Mouse (Mus musculus): ENCODE results near the gene Pold4. TPM values are rescaled to one million over a fixed set of nuclear protein-coding genes. Genes with fewer than 3 reads are reported as not detected.

Pold4 gene
- total and polyA plus RNA-seq, 2 experiments from 2014 or later = 20.8 to 37.7 TPM

- Histone ChIP-seq H3K4me1 (ENCODE audit: insufficient read depth, low read length) (peaks cover 10% of the 10 kb centered on the region), H3K9me3 (ENCODE audit: low read length) (no peaks in the 10 kb centered on the region), H3K4me2 (ENCODE audit: low read depth, low read length, poor library complexity, severe bottlenecking) (no peak overlapping the region), H3K27me3 (ENCODE audit: insufficient read depth, low read length) (no peaks in the 10 kb centered on the region), H3K4me3 (ENCODE audit: low read depth, low read length) (no peak overlapping the region), H3K9ac (replicated peaks; ENCODE audit: low read length, poor library complexity, severe bottlenecking) (no peak overlapping the region), H3K36me3 (ENCODE audit: insufficient read depth, low read length) (peaks cover 42% of the 10 kb centered on the region), H3K27ac (ENCODE audit: low read depth, low read length) (no peak overlapping the region)
- WGBS = 71% methylated on average over 12 of the region's 12 CpGs
- DNase-seq (ENCODE audit: low spot score) = peak; percentile 81
- TF ChIP-seq CTCF (IDR thresholded peaks at IDR 0.05) = no peak
- ATAC-seq (ENCODE audit: low FRiP score) = no peak
Measured at GRCm38 (mm10) chr19:4194776-4195650, 36.7 kb upstream of the Pold4 start.

GRCm38 (mm10) chr19:4196048-4196447 is 35.7 kb upstream of the Pold4 start:
- H3K9me3 ChIP-seq (ENCODE audit: low read length) = no peaks in the 10 kb centered on the region
- no peak for TF ChIP-seq CTCF (IDR thresholded peaks at IDR 0.05)
- H3K36me3 ChIP-seq (ENCODE audit: insufficient read depth, low read length) = peaks cover 42% of the 10 kb centered on the region
- no peak for DNase-seq (ENCODE audit: low spot score)
- H3K27me3 ChIP-seq (ENCODE audit: insufficient read depth, low read length) = no peaks in the 10 kb centered on the region
- WGBS = 73% methylated on average over 2 of the region's 2 CpGs
- H3K9ac ChIP-seq (replicated peaks; ENCODE audit: low read length, poor library complexity, severe bottlenecking) = no peak overlapping the region
- no peak for ATAC-seq (ENCODE audit: low FRiP score)
- H3K4me1 ChIP-seq (ENCODE audit: insufficient read depth, low read length) = peaks cover 16% of the 10 kb centered on the region
- H3K4me3 ChIP-seq (ENCODE audit: low read depth, low read length) = no peak overlapping the region
- H3K27ac ChIP-seq (ENCODE audit: low read depth, low read length) = no peak overlapping the region
- H3K4me2 ChIP-seq (ENCODE audit: low read depth, low read length, poor library complexity, severe bottlenecking) = no peak overlapping the region

GRCm38 (mm10) chr19:4196548-4196947 is 35.2 kb upstream of the Pold4 start:
- Histone ChIP-seq H3K36me3 (ENCODE audit: insufficient read depth, low read length) (peaks cover 42% of the 10 kb centered on the region), H3K9ac (replicated peaks; ENCODE audit: low read length, poor library complexity, severe bottlenecking) (no peak overlapping the region), H3K4me1 (ENCODE audit: insufficient read depth, low read length) (peaks cover 17% of the 10 kb centered on the region), H3K4me2 (ENCODE audit: low read depth, low read length, poor library complexity, severe bottlenecking) (no peak overlapping the region), H3K9me3 (ENCODE audit: low read length) (no peaks in the 10 kb centered on the region), H3K27me3 (ENCODE audit: insufficient read depth, low read length) (no peaks in the 10 kb centered on the region), H3K27ac (ENCODE audit: low read depth, low read length) (no peak overlapping the region), H3K4me3 (ENCODE audit: low read depth, low read length) (no peak overlapping the region)
- ATAC-seq (ENCODE audit: low FRiP score) (no peak), DNase-seq (ENCODE audit: low spot score) (no peak)
- no peak for TF ChIP-seq CTCF (IDR thresholded peaks at IDR 0.05)
- 60% methylated on average over 5 of the region's 5 CpGs for WGBS

- ATAC-seq (ENCODE audit: low FRiP score) = no peak
- peaks cover 17% of the 10 kb centered on the region for H3K4me1 ChIP-seq (ENCODE audit: insufficient read depth, low read length)
- no peak for TF ChIP-seq CTCF (IDR thresholded peaks at IDR 0.05)
- no peak for DNase-seq (ENCODE audit: low spot score)
- H3K4me2 ChIP-seq (ENCODE audit: low read depth, low read length, poor library complexity, severe bottlenecking) = no peak overlapping the region
- 67% methylated on average over 3 of the region's 3 CpGs for WGBS
- no peak overlapping the region for H3K4me3 ChIP-seq (ENCODE audit: low read depth, low read length)
- no peaks in the 10 kb centered on the region for H3K27me3 ChIP-seq (ENCODE audit: insufficient read depth, low read length)
- H3K27ac ChIP-seq (ENCODE audit: low read depth, low read length) = no peak overlapping the region
- H3K9ac ChIP-seq (replicated peaks; ENCODE audit: low read length, poor library complexity, severe bottlenecking) = no peak overlapping the region
- no peaks in the 10 kb centered on the region for H3K9me3 ChIP-seq (ENCODE audit: low read length)
- peaks cover 42% of the 10 kb centered on the region for H3K36me3 ChIP-seq (ENCODE audit: insufficient read depth, low read length)
Measured at GRCm38 (mm10) chr19:4197180-4197579, 34.5 kb upstream of the Pold4 start.

- Histone ChIP-seq H3K27ac (ENCODE audit: low read depth, low read length) (peak within 1 kb of the TSS; percentile 51), H3K9ac (replicated peaks; ENCODE audit: low read length, poor library complexity, severe bottlenecking) (peak within 1 kb of the TSS; percentile 62), H3K4me3 (ENCODE audit: low read depth, low read length) (peak within 1 kb of the TSS; percentile 47), H3K27me3 (ENCODE audit: insufficient read depth, low read length) (peaks cover 4% of the 10 kb centered on the region; the same call in 1 of the 2 replicates), H3K36me3 (ENCODE audit: insufficient read depth, low read length) (peaks cover 17% of the 10 kb centered on the region), H3K4me1 (ENCODE audit: insufficient read depth, low read length) (peaks cover 10% of the 10 kb centered on the region), H3K9me3 (ENCODE audit: low read length) (no peaks in the 10 kb centered on the region), H3K4me2 (ENCODE audit: low read depth, low read length, poor library complexity, severe bottlenecking) (peak within 1 kb of the TSS; percentile 91)
- peak; percentile 98 for DNase-seq (ENCODE audit: low spot score)
- peak; percentile 3; the same call in 1 of the 2 replicates for TF ChIP-seq CTCF (IDR thresholded peaks at IDR 0.05)
- peak; percentile 82 for ATAC-seq (ENCODE audit: low FRiP score)
- under 1% methylated on average over 34 of the region's 34 CpGs for WGBS
Measured at GRCm38 (mm10) chr19:4201291-4201909, 30.3 kb upstream of the Pold4 start, which contains the start of gene Rad9a. Gene Rad9a (minus strand): TSS chr19:4201662.

- Histone ChIP-seq H3K36me3 (ENCODE audit: insufficient read depth, low read length) (peaks cover 9% of the 10 kb centered on the region), H3K27me3 (ENCODE audit: insufficient read depth, low read length) (peaks cover 4% of the 10 kb centered on the region; the same call in 1 of the 2 replicates), H3K9me3 (ENCODE audit: low read length) (no peaks in the 10 kb centered on the region), H3K4me1 (ENCODE audit: insufficient read depth, low read length) (peaks cover 10% of the 10 kb centered on the region), H3K27ac (ENCODE audit: low read depth, low read length) (peak overlapping the region; percentile 51; the same call in 1 of the 2 replicates), H3K9ac (replicated peaks; ENCODE audit: low read length, poor library complexity, severe bottlenecking) (peak overlapping the region; percentile 62), H3K4me3 (ENCODE audit: low read depth, low read length) (peak overlapping the region; percentile 47), H3K4me2 (ENCODE audit: low read depth, low read length, poor library complexity, severe bottlenecking) (peak overlapping the region; percentile 91)
- no peak for TF ChIP-seq CTCF (IDR thresholded peaks at IDR 0.05)
- no peak for DNase-seq (ENCODE audit: low spot score)
- 30% methylated on average over 7 of the region's 7 CpGs for WGBS
- ATAC-seq (ENCODE audit: low FRiP score) = no peak
Measured at GRCm38 (mm10) chr19:4202149-4202548, 29.6 kb upstream of the Pold4 start.

Measured in midbrain, postnatal 0 days (tissue).